Mouse (Mus musculus) right cerebral cortex, postnatal 36 days (tissue): Measurements from ENCODE around the gene Mrfap1.

Experiments used
- DNase-seq, 2 experiments: peaks; one replicate each; pipeline ENCODE4 v3.0.0; 2022; ENCODE audit warnings: low spot score in 2 of 2, mixed read lengths in 1 of 2

Gene Mrfap1

GRCm38 (mm10) chr5:36796296-36797014 is at the start of gene Mrfap1:
Mrfap1 (minus strand) TSS chr5:36796772.
- DNase-seq: peak; percentile 89 to 91

- peak in 1 of 2 experiments; percentile 59 for DNase-seq
These were observed 47.9 kb upstream of the Mrfap1 start for GRCm38 (mm10) chr5:36844490-36844889.

- no peak for DNase-seq
These were observed 45.1 kb upstream of the Mrfap1 start for GRCm38 (mm10) chr5:36841701-36842100.

- DNase-seq: no peak
These were observed 43.5 kb upstream of the Mrfap1 start for GRCm38 (mm10) chr5:36840092-36840491.

- DNase-seq: no peak
These were observed 43.0 kb upstream of the Mrfap1 start for GRCm38 (mm10) chr5:36839602-36840001.

- peak; percentile 72 to 81 for DNase-seq
These were observed 42.5 kb upstream of the Mrfap1 start for GRCm38 (mm10) chr5:36839032-36839431.

GRCm38 (mm10) chr5:36835933-36836332 is 39.4 kb upstream of the Mrfap1 start:
- peak; percentile 70 to 74 for DNase-seq

GRCm38 (mm10) chr5:36831272-36831671 is 34.7 kb upstream of the Mrfap1 start:
- DNase-seq: peak; percentile 40 to 46

GRCm38 (mm10) chr5:36829913-36830879 is 33.6 kb upstream of the Mrfap1 start, which contains the start of gene Man2b2:
Man2b2 (minus strand) TSS chr5:36830653.
- peak; percentile 79 to 83 for DNase-seq

GRCm38 (mm10) chr5:36829098-36829497 is 32.5 kb upstream of the Mrfap1 start:
- DNase-seq: no peak

GRCm38 (mm10) chr5:36822907-36823306 is 26.3 kb upstream of the Mrfap1 start:
- DNase-seq: no peak

- no peak for DNase-seq
These were observed 23.6 kb upstream of the Mrfap1 start for GRCm38 (mm10) chr5:36820142-36820541.

- DNase-seq: no peak
These were observed 23.2 kb upstream of the Mrfap1 start for GRCm38 (mm10) chr5:36819742-36820141.

GRCm38 (mm10) chr5:36817738-36818137 is 21.2 kb upstream of the Mrfap1 start:
- no peak for DNase-seq

GRCm38 (mm10) chr5:36814554-36814953 is 18.0 kb upstream of the Mrfap1 start:
- no peak for DNase-seq

- DNase-seq: no peak
These were observed 14.8 kb upstream of the Mrfap1 start for GRCm38 (mm10) chr5:36811413-36811812.

GRCm38 (mm10) chr5:36810634-36811033 is 14.1 kb upstream of the Mrfap1 start:
- DNase-seq: no peak

- DNase-seq: no peak
These were observed 12.6 kb upstream of the Mrfap1 start for GRCm38 (mm10) chr5:36809123-36809522.

GRCm38 (mm10) chr5:36807106-36807505 is 10.5 kb upstream of the Mrfap1 start:
- no peak for DNase-seq

GRCm38 (mm10) chr5:36797291-36797690 is 719 bp upstream of the Mrfap1 start:
- DNase-seq: no peak

- peak; percentile 59 to 67 for DNase-seq
These were observed 801 bp downstream of the Mrfap1 start for GRCm38 (mm10) chr5:36795647-36796295.

- DNase-seq: no peak
These were observed 4.7 kb downstream of the Mrfap1 start for GRCm38 (mm10) chr5:36791861-36792260.
